Mouse (Mus musculus) embryonic fibroblast, embryonic 13.5 days (primary cell): ENCODE results near the gene Zfp354c.

Experiments used
- CTCF ChIP-seq: IDR thresholded peaks from 2 replicates; pipeline ENCODE4 v1.5.1; 2011; ENCODE audit warnings: mild to moderate bottlenecking, control low read depth, low read length, moderate library complexity, borderline replicate concordance; ENCODE audit not compliant: insufficient read depth
- POLR2A ChIP-seq: IDR thresholded peaks from 2 replicates; pipeline ENCODE4 v1.6.1; 2011; ENCODE audit warnings: low read depth, mild to moderate bottlenecking, control low read depth, low read length, moderate library complexity

DNA sequence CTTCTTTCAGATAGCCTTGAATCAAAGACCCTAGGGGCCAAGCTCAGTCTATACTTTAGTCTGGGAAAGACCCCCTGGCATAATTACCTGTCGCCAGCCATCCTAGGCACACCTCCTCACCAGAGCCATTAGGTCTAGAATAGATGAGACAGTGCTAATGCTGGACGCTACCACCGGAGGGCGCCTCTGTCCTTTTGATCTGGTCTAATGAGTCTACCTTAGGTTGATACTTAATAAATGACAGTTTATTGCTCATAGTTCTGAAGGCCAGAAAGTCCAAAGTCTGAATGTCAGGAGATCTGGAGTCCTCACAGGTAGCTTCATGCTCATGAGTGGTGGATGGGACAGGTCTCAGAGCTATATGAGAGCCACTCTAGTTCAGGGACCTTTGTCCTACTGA lies 60.5 kb downstream of the Zfp354c start:
- TF ChIP-seq POLR2A (no peak), CTCF (0 out of 2 replicates have a peak, but pooled peaks have one; percentile 15)
